Mouse (Mus musculus) MEL-GATA-1-ER (cell line): ENCODE results near the gene 9930021J03Rik.
A peak's percentile ranks its signal among the peaks of the same experiment; 100 is the strongest.

ENCODE experiments used
- DNase-seq: peaks from one replicate; pipeline ENCODE4 v3.0.0-alpha.2; 2012; ENCODE audit warnings: low read depth; ENCODE audit errors: extremely low read depth

9930021J03Rik gene

DNA sequence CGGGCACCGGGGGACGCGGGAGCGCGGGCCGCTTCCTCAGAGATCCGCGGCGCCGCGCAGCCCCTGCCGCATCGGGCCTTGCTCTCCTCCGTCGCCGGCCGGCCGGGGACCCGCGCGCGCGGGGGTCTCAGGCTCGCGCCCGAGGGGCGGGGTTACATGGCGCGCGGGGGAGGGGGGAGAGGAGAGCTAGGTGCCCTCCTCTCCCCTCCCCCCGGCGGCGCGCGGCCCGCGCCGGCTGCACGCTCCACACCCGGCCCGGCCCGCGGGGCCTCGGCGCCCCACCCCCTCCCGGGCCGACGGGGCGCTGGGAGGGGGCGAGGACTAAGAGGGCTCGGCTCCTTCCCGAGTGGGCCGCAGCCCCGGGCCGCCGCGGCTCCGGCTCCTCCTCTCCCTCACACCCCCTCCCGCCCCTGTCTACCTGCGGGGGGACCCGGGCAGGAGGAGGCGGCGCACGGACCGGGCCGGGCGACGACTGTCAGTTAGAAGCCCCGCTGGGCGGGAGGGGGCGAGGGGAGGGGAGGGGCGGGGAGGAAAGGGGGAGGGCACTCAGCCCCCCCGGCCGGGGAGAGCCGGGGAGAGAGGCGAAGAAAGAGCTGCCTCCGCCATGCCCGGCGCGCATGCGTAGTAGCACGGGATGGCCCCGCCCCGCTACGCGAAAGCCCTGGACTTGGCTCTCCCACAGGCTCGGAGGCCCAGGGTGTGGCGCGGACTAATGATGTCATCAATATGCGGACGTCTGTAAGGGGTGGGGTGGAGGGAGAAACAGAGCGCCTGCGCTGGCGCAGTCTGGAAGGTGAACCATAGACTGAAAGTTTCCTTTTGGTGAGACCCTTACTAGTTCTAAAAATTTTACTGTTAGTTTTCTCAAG lies at the start of gene 9930021J03Rik:
9930021J03Rik (minus strand) TSS at position 73 of the 869 bp plus-strand sequence.
- peak; percentile 100 for DNase-seq

DNA sequence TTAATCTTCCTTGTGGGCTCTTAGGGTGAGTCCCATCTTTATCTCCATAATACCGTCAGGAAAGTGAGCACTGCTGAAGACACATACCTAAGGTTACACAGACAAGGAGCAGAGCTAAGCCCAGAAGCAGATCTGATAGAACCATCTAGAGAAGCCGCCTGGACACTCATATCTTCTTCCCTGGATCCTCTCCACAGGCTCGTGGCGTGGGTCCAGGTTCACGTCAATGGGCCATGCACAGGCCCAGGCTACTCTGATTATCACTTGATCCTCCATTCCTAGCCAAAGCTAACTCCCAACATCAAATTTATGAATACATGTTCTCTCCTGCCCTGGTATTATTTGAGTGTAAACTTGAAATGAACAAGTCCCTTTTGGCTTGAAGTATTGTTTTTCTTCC lies 47.9 kb upstream of the 9930021J03Rik start:
- no peak for DNase-seq

DNA sequence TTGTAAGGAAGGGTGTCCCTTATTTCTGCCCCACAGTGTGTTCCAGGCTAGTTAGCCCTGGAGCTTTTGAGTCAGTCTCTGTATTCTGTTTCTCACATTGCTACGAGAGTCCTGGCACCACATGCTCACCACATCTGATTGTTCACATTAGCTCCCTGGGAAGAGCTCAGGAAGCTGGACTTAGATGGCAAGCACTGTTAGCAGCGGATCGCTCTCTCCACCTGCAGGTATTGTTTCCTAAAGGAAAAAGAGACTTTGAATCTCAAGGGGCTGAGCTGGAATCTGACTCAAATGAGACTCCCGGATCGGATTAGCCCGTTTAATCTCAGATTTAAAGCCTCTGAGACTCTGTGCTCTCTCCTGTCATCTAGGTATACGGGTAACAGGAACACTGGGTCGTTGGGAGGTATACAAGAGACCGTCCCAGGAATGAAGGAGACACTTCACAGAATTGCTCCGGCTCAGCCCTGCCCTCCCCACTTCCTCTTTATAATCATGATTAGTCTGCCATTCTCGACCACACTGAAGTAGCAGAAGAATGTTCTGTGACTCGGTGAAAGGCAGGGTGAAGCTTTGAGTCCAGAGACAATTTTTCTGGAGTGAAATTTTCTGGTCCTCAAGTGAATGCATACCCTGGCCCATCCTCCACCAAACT lies 45.4 kb upstream of the 9930021J03Rik start:
- peak; percentile 97 for DNase-seq

- peak; percentile 92 for DNase-seq
Measured at GRCm38 (mm10) chr19:29849924-29850551, 44.2 kb upstream of the 9930021J03Rik start.

DNA sequence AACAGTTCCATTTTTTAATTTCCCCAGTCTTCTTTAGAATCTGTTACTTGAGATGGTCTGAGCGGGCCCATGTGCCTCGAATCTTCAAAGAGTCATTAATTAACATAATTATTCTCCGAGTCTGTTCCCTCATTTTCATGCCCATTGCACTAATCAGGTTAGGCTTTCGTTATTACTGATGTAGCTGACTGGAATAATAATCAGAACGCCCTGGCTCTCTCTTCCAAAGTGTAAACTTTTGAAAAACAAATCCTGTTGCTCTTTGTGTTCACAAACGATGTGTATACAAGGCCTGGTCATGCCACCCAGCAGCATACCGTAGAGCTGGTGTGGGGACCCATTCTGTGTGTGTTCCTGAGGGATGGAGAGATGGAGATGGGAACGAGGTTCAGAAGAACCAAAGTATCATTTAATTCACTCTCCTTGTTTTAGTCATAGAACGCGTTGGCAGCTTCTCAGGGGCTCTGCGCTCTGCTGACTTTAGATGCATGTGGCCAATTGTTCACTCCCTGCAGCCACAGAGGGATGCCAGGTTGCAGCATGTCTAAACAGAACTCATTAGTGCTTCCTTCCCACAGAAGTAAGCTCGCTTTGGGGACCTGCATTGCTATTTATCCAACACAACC lies 38.4 kb upstream of the 9930021J03Rik start:
- no peak for DNase-seq

DNA sequence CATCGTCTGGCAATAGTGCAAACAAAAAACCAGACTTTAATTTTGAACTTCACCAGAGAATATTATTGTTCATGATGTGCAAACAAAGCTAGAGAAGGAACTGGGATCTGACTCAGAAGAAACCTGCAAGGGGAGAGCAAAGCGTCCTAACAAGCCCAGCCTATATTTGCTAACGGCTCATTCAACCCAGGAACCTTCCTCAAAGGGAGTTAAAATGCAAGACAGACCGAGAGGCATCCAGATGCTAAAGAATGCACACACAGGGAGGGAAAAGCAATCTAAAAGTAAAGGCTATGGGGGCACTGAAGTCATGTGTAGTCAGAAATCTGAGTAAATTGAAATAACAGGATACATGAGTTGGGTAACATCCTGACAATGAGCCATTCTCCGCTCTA lies 37.8 kb upstream of the 9930021J03Rik start:
- DNase-seq, result no peak

DNA sequence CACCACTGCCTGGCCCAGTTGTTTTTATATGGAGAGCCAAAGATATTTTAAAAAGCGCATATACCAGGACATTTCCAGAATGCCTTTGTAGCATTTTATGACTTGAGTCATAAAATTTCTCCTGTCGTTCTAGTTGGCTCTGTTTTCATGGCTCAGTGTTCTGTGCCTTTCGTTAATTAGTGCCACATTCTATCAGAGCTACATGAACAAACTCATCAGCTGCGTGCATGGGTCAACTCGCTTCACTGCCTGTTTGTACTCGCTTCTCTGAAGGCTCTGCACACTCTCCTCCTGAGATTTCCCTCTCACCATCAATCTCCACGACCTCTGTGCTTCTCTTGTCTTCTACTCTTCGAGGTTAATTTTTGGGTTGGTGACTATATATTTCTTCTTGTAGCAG lies 37.2 kb upstream of the 9930021J03Rik start:
- no peak for DNase-seq

DNA sequence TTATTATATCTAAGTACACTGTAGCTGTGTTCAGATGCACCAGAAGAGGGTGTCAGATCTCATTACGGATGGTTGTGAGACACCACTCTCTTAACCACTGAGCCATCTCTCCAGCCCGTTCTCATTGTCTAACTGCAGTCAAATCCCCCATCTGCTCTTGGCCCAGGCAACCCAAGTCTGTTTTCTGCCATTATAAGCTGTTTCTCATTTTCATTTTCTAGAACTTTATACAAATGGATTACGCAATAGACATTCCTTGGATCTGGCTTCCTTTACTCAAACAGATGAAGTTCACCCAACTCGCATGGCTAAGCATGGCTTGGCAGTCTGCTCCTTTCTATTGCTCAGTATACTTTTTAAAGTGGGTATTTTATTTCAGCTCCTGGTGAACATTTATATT lies 34.9 kb upstream of the 9930021J03Rik start:
- DNase-seq, result no peak

DNA sequence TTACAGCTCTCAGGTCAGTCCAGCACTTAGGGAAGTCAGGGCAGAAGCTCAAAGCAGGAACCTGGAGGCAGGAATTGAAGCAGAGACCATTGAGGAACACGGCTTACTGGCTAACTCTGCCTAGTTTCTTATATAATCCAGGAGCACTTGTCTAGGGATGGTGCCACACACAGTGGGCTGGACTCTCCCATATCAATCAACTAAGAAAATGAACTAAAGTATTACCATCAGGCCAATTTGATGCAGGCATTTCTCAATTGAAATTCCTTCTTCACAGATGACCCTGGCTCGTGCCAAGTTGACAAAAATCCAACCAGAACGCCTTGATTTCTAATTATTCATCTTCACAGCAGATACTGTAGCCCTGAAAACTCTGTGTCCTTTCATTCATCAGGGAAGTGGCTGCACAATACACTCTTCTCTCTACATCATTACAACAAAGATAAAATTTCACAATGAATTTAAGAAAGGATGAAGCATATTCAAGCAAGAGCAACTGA lies 32.9 kb upstream of the 9930021J03Rik start:
- no peak for DNase-seq

DNA sequence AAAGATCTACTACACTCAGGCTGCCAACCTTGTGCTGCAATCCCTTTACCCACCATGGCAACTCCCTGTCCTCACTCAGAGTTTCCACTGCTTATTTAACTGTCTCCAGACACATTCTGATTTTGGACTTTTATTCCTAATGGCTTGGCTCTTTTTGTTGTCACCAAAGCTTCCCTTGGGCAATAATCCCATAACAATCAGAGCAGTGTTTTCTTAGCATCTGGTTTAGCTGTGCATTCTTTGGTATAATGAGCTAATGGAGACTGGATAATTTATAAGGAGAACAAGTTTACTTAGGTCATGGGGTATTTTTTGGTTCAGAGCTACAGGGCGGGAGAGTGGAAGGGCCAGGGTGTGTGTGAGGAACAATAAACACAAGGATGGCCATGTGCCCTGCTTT lies 32.4 kb upstream of the 9930021J03Rik start:
- no peak for DNase-seq

DNA sequence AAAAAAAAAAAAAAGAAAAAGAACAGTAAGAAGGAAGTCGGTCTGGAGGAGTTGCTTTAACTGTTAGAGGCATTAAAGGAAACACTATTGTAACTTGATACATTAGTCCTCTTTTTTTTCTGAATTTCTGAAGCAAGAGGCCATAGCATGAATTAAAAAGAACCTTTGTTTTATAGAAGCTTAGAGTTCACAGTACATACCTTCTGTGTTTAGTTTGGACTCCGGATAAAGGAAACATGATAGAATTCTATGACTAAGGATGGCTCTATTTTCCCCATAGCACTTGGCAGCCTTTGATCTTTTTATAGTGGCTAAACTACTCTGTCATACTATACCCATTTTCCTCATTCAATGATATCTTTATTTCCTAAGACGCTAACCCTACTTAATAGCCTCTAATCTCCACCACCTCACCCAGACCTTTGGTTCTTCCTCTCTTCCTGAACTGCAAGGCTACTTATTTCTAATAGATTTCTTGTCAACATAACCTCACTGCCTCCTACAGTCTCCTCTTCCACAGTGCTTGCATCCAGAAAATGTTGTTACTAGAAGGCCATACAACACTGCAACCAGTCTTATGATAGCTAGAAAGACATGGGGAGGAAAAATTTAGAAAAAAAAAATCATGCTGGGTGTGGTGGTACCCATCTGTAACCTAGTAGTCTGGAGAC lies 29.7 kb upstream of the 9930021J03Rik start:
- no peak for DNase-seq

DNA sequence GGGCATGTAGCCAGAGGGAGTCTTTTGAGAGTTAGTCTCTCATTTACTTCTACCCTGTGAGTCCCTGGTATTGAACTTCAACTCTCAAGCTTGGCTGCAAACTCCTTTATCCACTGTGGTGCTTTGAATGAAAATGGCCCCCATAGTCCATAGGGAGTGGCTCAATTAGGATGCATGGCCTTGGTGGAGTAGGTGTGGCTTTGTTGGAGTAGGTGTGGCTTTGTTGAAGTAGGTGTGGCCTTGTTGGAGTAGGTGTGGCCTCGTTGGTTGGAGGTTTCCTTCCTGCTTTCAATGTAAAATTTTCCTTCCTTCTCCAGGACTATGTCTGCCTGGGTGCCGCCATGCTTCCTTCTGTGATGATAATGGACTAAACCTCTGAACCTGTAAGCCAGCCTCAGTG lies 25.1 kb upstream of the 9930021J03Rik start:
- DNase-seq, result no peak

- DNase-seq, result no peak
Measured at GRCm38 (mm10) chr19:29828558-29828957, 22.8 kb upstream of the 9930021J03Rik start.

DNA sequence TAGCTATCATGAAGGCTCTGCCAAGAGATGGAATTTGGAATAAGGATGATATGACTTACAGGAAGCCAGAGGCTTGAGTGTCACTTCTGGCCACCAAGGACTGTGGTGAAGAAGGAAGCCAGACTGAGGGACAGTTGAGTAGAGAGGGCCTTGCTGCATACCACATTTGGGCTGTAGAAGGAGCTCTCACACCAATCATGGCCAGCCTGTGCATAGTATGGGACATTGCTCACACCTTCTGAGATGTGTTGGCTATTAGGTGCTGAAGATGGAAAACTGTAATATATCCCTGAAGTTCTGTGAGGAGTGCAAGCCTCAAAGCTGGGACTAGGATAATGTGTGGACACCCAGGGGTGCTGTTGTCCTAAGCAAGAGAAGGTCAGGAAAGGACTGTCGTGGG lies 20.9 kb upstream of the 9930021J03Rik start:
- DNase-seq, result no peak

- no peak for DNase-seq
Measured at GRCm38 (mm10) chr19:29825003-29825402, 19.2 kb upstream of the 9930021J03Rik start.

GRCm38 (mm10) chr19:29824034-29824700 lies 18.4 kb upstream of the 9930021J03Rik start:
- peak; percentile 83 for DNase-seq

DNA sequence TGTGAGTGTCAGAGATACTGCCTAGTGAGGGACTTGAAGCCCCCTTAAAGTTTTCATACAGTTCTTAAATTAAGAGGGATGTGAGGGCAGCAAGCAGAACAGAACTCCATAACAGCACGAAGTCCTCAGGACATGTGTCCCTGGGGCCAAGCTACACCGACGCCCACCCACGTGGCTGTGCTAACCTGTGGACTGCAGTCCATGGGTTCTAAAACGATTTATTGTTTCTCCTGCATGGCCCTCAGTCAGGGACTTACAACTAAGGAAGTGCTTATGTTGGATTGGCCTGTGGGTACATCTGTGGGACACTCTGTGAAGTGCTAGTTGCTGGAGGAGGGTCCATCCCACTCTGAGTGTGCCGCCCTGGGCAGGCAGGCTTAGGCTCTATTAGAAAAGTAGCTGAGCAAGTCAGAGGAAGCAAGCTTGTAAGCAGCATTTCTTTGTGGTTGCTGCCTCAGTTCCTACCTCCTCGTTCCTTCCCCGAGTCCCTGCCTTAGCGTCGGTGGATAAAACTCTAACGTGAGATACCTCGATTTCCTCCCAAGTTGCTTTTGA lies 17.7 kb upstream of the 9930021J03Rik start:
- DNase-seq, result no peak

DNA sequence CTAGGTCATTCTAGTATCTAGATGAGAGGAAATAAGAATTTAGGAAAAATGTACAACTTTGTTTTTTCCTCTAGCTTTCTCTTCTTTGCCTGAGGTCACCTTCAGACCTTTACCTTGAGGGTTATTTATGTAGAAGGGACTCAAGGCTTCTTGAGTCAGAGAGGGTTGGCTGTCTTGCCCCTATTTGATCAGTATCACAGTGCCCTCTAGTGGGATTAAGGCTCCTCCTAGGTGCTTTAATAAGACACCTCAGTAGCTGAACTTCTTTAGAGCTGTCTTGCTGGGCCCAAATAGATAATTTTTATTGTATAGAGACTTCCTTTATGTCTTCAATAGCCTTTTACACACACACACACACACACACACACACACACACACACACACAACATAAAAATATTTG lies 15.2 kb upstream of the 9930021J03Rik start:
- DNase-seq, result peak; percentile 92

- peak; percentile 82 for DNase-seq
Measured at GRCm38 (mm10) chr19:29812581-29813460, 7.0 kb upstream of the 9930021J03Rik start, which contains the start of gene Ranbp6. TSS of gene Ranbp6 (minus strand) at chr19:29812974.
